Mouse (Mus musculus): ENCODE data around the gene Tmem120b. TPM values are rescaled to one million over a fixed set of nuclear protein-coding genes. Genes with fewer than 3 reads are reported as not detected.
A peak's percentile ranks its signal among the peaks of the same experiment; 100 is the strongest.

The Tmem120b gene
- 17.4 and 19.4 TPM in 2 replicates for polyA plus RNA-seq (2016; fragmentation: Nextera tagmentation; extraction: Ambion mirVana)

DNA sequence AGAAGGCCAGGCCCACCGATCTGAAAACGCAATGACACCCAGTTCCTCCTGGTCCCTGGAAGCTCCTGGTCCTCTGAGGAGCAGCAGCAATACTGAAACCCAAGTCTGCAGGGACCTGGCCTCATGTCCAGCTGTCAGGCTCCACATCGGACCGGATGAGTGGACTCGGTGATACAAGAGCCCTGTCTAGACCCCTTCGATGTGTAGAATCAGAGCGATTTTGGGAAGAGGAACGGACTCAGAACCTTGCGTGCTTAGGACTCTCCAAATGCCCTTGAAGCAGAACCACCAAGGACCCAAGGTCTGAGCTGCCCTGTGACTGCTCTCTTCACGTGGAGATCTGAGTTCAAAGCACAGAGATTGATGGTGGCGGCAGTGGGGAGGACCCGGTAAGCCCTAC lies at the start of gene Tmem120b:
Tmem120b (plus strand) TSS at position 301 of the 400 bp plus-strand sequence.
- WGBS: 90% methylated on average over 12 of the region's 12 CpGs
- no peak for ATAC-seq (ENCODE audit: low FRiP score, low read depth)
- no peaks in the 10 kb centered on the region for H3K36me3 ChIP-seq

DNA sequence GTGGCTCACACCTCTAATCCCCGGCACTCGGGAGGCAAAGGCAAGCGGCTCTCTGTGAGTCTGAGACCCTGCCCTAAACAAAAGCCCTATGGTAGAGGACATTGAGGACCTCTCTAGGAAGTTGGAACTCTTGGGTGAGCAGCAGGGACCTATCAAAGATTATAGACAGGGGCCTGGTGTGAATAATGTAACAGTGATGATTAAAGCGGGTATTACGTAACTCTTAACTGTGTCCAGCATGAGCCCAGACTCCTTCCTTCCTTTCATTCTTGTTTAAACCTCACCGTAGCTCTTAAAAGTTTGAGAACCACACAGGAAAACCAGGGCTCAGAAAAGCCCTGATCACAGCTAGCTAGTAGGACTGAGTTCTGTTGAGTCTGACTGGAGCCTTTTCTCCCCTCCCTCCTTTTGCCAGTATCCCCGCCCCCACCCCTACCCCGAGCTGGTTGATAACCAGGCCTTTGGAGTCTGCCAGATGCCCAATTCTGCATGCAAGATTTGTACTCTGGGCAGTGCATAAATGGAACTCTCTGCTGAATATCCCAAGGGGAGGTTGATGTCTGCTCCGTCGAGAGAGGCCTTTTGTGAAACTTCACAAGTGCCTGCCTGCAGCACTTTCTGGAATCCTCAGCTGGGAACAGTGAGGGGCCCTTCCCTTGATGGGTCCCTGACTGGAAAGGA lies 48.7 kb upstream of the Tmem120b start:
- no peaks in the 10 kb centered on the region for H3K36me3 ChIP-seq
- peaks cover 25% of the 10 kb centered on the region for H3K4me1 ChIP-seq
- no peak overlapping the region for H3K4me3 ChIP-seq
- H3K27ac ChIP-seq: peak overlapping the region; percentile 46; the same call in 1 of the 2 replicates
- 55% methylated on average over 10 of the region's 10 CpGs for WGBS
- no peaks in the 10 kb centered on the region for H3K27me3 ChIP-seq (replicated peaks)
- H3K9ac ChIP-seq: peak overlapping the region; percentile 29; the same call in 1 of the 2 replicates
- H3K4me2 ChIP-seq (replicated peaks): 0 out of 2 replicates have a peak overlapping the region, but pooled peaks have one; percentile 1
- ATAC-seq (ENCODE audit: low FRiP score, low read depth): no peak
- H3K9me3 ChIP-seq: no peaks in the 10 kb centered on the region

More for the DNA sequence above, at the start of gene Tmem120b:
- Histone ChIP-seq H3K9me3 (no peaks in the 10 kb centered on the region), H3K27me3 (replicated peaks) (no peaks in the 10 kb centered on the region), H3K27ac (no peak within 1 kb of the TSS), H3K9ac (no peak within 1 kb of the TSS), H3K4me2 (replicated peaks) (no peak within 1 kb of the TSS), H3K4me1 (no peaks in the 10 kb centered on the region), H3K4me3 (no peak within 1 kb of the TSS)

DNA sequence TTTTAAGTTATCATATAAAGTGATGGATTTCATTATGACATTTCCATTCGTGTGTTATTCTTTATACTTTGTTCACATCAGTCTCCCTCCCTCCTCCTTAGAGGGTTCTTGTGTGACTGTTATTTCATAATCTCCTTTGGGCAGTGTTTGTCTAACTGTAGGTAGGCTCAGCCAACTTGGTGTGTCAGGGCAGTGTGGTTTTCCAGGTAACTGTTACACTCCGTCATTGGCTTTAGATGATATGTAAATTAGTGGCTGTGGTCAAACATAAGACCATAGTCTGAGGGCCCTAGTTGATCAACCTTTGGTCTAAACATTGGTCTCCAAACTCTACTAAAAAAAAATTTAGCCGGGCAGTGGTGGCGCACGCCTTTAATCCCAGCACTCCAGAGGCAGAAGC lies 47.8 kb upstream of the Tmem120b start:
- WGBS: 96% methylated on average over 5 of the region's 5 CpGs
- H3K36me3 ChIP-seq: no peaks in the 10 kb centered on the region
- peaks cover 23% of the 10 kb centered on the region for H3K4me1 ChIP-seq
- no peak overlapping the region for H3K4me2 ChIP-seq (replicated peaks)
- no peak for ATAC-seq (ENCODE audit: low FRiP score, low read depth)
- H3K9me3 ChIP-seq: no peaks in the 10 kb centered on the region
- no peak overlapping the region for H3K9ac ChIP-seq
- H3K27ac ChIP-seq: no peak overlapping the region
- no peaks in the 10 kb centered on the region for H3K27me3 ChIP-seq (replicated peaks)
- H3K4me3 ChIP-seq: no peak overlapping the region

DNA sequence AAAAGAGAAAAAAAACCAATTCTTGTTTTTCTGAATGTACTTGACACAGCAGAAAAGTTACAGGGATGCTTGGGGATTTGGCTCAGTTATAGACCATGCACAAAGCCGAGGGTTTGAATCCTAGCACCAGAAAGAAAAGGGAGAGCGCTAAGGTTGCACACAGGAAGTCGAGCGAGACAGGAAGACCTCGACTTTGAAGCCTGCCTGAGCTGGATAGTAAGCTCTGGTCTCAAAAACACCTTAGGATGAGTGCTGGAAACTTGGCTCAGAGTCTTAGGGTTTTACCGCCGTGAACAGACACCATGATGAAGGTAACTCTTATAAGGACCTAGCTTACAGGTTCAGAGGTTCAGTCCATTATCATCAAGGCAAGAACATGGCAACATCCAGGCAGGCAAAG lies 46.8 kb upstream of the Tmem120b start:
- H3K36me3 ChIP-seq: no peaks in the 10 kb centered on the region
- 91% methylated on average over 7 of the region's 7 CpGs for WGBS
- H3K4me2 ChIP-seq (replicated peaks): no peak overlapping the region
- H3K9me3 ChIP-seq: no peaks in the 10 kb centered on the region
- no peak overlapping the region for H3K27ac ChIP-seq
- no peak for ATAC-seq (ENCODE audit: low FRiP score, low read depth)
- H3K9ac ChIP-seq: no peak overlapping the region
- peaks cover 13% of the 10 kb centered on the region for H3K4me1 ChIP-seq
- H3K4me3 ChIP-seq: no peak overlapping the region
- no peaks in the 10 kb centered on the region for H3K27me3 ChIP-seq (replicated peaks)

DNA sequence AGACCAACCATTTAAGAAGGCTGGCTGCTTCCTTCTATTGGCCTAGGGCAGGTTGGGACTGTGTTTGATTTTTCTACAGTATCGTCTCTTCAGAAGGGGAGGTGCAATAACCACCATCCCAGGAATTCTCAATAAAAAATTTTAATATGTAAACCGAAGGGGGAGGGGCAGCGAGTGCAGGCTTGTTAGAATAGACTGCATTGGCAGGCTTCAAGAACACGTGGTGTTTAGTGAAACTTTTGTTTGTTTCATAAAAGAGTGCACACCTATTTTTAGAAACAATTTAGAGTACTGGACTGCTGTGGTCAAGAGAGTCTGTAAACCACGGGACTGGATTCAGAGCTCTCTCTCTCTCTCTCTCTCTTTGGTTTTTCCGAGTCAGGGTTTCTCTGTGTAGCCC lies 45.2 kb upstream of the Tmem120b start:
- H3K4me2 ChIP-seq (replicated peaks): no peak overlapping the region
- H3K9ac ChIP-seq: no peak overlapping the region
- no peaks in the 10 kb centered on the region for H3K36me3 ChIP-seq
- H3K27me3 ChIP-seq (replicated peaks): no peaks in the 10 kb centered on the region
- 88% methylated on average over 6 of the region's 6 CpGs for WGBS
- no peak for ATAC-seq (ENCODE audit: low FRiP score, low read depth)
- no peak overlapping the region for H3K4me3 ChIP-seq
- no peaks in the 10 kb centered on the region for H3K9me3 ChIP-seq
- H3K4me1 ChIP-seq: peaks cover 12% of the 10 kb centered on the region
- no peak overlapping the region for H3K27ac ChIP-seq

DNA sequence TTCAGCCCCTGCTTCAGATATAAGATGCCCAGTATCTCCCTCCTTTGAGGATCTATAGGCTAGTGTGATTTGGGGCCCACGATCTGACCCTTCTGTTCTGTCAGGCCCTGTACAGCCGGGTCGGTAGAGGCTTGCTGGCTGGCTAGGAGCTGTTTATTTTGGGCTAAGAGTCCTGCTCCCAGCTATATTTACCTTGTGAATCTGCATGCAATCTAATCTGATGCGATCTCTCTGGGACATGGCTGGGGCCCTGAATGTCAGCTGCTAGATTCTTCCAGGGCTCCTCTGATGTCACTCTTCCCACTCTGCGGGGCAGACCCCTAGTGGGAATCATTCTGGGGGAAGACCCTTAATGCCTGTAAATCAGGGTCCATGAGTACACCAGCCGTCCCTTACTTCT lies 43.9 kb upstream of the Tmem120b start:
- no peak overlapping the region for H3K4me2 ChIP-seq (replicated peaks)
- H3K36me3 ChIP-seq: peaks cover 4% of the 10 kb centered on the region; the same call in 1 of the 2 replicates
- ATAC-seq (ENCODE audit: low FRiP score, low read depth): no peak
- no peak overlapping the region for H3K9ac ChIP-seq
- H3K27ac ChIP-seq: no peak overlapping the region
- H3K4me1 ChIP-seq: peaks cover 8% of the 10 kb centered on the region
- H3K27me3 ChIP-seq (replicated peaks): no peaks in the 10 kb centered on the region
- no peaks in the 10 kb centered on the region for H3K9me3 ChIP-seq
- 95% methylated on average over 6 of the region's 6 CpGs for WGBS
- H3K4me3 ChIP-seq: no peak overlapping the region

DNA sequence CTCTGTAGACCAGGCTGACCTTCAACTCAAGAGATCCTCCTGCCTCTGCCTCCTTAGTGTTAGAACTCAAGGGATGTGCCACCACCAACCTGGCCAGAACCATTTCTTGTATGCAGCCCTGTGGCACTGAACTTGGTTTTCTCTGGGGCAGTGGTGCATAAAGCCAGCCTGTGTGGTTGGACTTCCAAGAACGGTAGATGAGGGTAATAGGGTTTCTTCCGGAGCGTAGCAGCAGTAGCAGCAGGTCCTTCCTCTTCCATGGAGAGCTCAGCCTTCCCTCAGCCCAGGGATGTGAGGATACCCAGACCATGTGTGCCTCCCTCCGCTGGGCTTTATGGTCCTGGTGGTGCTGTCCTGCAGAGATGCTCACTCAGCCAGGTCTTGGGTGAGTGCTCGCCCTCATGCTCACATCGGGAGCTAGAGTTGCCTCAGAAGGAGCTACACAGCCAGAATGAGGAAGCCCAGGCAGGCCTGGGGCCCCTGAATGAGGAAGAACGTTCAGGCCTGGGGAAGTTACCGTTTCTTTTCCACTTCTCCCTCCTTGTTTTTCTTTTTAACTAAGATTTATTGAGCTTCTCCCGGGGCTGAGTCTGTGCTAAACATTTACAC lies 43.1 kb upstream of the Tmem120b start:
- no peak overlapping the region for H3K4me2 ChIP-seq (replicated peaks)
- H3K27me3 ChIP-seq (replicated peaks): no peaks in the 10 kb centered on the region
- no peak for ATAC-seq (ENCODE audit: low FRiP score, low read depth)
- no peak overlapping the region for H3K9ac ChIP-seq
- H3K4me1 ChIP-seq: 0 out of 2 replicates have a peak, but pooled peaks cover under 1% of the 10 kb centered on the region
- no peak overlapping the region for H3K4me3 ChIP-seq
- WGBS: 67% methylated on average over 9 of the region's 9 CpGs
- H3K36me3 ChIP-seq: peaks cover 11% of the 10 kb centered on the region
- no peak overlapping the region for H3K27ac ChIP-seq
- no peaks in the 10 kb centered on the region for H3K9me3 ChIP-seq

DNA sequence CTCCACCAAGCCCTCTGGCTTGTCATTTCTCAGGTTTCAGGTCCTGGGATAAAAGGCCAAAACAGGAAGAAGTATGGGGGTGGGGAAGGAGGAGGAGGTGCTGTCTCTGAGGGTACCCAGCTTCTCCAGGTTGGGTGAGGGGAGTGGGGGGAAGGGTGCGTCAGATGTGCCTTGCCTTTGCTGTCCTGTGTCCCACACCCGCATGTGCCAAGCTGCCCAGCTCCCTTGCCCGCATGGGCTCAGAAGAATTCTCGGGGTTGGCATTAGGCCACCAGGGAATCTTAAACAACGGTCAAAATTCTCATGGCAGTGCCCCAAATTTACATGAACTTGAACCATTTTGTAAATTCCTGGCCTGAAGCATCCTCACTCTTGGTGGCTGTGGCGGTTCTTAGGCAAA lies 41.8 kb upstream of the Tmem120b start:
- no peak overlapping the region for H3K4me2 ChIP-seq (replicated peaks)
- no peak overlapping the region for H3K27ac ChIP-seq
- peaks cover 16% of the 10 kb centered on the region for H3K36me3 ChIP-seq
- no peak for ATAC-seq (ENCODE audit: low FRiP score, low read depth)
- H3K9ac ChIP-seq: no peak overlapping the region
- H3K4me1 ChIP-seq: no peaks in the 10 kb centered on the region
- no peak overlapping the region for H3K4me3 ChIP-seq
- WGBS: 78% methylated on average over 6 of the region's 6 CpGs
- no peaks in the 10 kb centered on the region for H3K27me3 ChIP-seq (replicated peaks)
- no peaks in the 10 kb centered on the region for H3K9me3 ChIP-seq

DNA sequence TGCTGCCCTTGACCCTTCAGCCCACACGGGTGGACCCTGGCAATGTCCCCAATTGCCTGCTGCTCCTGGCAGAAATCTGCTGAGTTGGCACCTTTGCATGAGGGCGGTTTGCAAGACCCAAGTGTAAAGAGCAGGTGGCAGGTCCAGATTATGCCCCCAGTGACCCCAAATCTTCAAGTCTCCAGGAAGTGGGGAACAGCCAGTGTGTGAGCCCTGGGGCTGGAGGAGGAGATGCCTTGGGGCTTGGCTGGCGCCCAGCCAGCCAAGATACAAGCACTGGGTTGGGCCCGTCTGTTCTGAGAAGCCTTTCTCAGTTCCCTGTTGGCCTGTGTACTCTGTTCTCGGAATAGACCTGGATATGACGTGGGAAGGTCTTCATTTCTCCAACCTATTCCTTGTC lies 40.8 kb upstream of the Tmem120b start:
- H3K4me3 ChIP-seq: no peak overlapping the region

DNA sequence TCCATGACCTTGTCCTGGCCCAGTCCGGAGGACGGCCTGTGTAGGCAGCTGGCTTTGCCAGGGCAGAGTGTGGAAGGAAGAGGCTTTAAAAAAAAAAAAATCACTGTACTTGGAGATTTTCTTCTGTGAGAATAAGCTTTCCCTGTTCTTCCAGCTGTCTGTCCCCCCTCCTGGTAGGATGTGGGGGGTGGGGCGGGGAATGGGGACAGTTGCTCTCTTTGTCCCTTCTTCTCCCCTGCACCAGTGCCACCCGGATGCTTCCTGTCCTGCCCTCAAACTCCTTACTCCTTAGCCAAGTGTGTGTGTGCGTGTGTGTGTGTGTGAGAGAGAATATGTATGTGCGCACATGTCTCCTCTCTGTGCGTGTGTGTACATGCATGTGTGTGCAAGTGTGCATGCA lies 38.5 kb upstream of the Tmem120b start:
- 91% methylated on average over 7 of the region's 7 CpGs for WGBS
- Histone ChIP-seq H3K9me3 (no peaks in the 10 kb centered on the region), H3K36me3 (peaks cover 21% of the 10 kb centered on the region), H3K27ac (no peak overlapping the region), H3K9ac (no peak overlapping the region), H3K27me3 (replicated peaks) (no peaks in the 10 kb centered on the region), H3K4me3 (no peak overlapping the region), H3K4me1 (no peaks in the 10 kb centered on the region), H3K4me2 (replicated peaks) (no peak overlapping the region)
- no peak for ATAC-seq (ENCODE audit: low FRiP score, low read depth)

More for the DNA sequence above, 40.8 kb upstream of the Tmem120b start:
- whole genome bisulfite sequencing: 79% methylated on average over 6 of the region's 6 CpGs
- Histone ChIP-seq H3K27me3 (replicated peaks) (no peaks in the 10 kb centered on the region), H3K27ac (no peak overlapping the region), H3K4me1 (no peaks in the 10 kb centered on the region), H3K4me2 (replicated peaks) (no peak overlapping the region), H3K36me3 (peaks cover 21% of the 10 kb centered on the region), H3K9me3 (no peaks in the 10 kb centered on the region), H3K9ac (no peak overlapping the region)
- ATAC-seq (ENCODE audit: low FRiP score, low read depth): no peak

DNA sequence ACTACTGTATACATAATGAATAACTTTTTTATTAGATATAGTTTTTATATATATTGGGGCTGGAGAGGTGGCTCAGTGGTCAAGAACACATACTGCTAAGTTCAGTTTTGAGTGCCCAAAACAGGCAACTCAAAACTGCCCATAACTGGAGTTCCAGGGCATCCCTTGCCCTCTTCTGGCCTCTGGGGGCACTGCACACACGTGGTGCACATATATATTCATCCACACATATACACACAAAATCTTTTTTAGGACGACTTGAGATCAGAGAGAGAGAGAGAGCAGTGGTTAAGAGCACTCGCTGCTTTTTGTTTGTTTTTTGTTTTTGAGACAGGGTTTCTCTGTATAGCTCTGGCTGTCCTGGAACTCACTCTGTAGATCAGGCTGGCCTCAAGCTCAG lies 36.9 kb upstream of the Tmem120b start:
- H3K4me1 ChIP-seq: no peaks in the 10 kb centered on the region
- H3K27ac ChIP-seq: no peak overlapping the region
- peaks cover 21% of the 10 kb centered on the region for H3K36me3 ChIP-seq
- no peaks in the 10 kb centered on the region for H3K9me3 ChIP-seq
- H3K4me3 ChIP-seq: no peak overlapping the region
- no peaks in the 10 kb centered on the region for H3K27me3 ChIP-seq (replicated peaks)
- no peak overlapping the region for H3K9ac ChIP-seq
- no peak for ATAC-seq (ENCODE audit: low FRiP score, low read depth)
- no peak overlapping the region for H3K4me2 ChIP-seq (replicated peaks)
- WGBS: 83% methylated on average over 3 of the region's 3 CpGs

DNA sequence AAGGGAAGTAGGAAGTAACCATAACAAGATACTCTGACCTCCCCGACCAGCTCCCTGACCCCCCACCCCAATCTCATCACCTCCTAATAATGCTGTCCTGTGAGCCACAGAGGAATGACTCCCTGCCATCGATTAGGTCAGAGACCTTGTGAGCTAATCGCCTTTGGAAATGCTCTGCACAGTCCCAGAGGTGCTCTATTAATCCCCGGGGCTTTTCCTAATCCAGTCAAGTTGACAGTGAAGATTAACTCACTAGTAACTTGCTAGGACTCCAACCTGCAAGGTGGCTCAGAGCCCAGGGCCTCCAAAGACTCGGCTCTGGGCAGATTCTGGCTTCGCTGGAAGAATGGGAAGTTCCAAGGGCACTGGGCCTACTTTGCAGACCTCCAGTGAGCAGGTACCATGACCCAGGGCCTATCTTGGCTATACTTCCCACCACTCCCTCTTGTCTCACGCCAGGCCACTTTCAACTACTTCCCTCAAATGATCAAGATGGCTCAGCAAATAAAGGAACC lies 34.5 kb upstream of the Tmem120b start:
- Histone ChIP-seq H3K27me3 (replicated peaks) (no peaks in the 10 kb centered on the region), H3K27ac (no peak overlapping the region), H3K36me3 (peaks cover 21% of the 10 kb centered on the region), H3K9ac (no peak overlapping the region), H3K4me2 (replicated peaks) (no peak overlapping the region), H3K9me3 (no peaks in the 10 kb centered on the region), H3K4me3 (no peak overlapping the region), H3K4me1 (no peaks in the 10 kb centered on the region)
- 83% methylated on average over 7 of the region's 7 CpGs for WGBS
- ATAC-seq (ENCODE audit: low FRiP score, low read depth): no peak
